9 mouse cellular contexts compared by ENCODE assay signal in the genomic region with DNA sequence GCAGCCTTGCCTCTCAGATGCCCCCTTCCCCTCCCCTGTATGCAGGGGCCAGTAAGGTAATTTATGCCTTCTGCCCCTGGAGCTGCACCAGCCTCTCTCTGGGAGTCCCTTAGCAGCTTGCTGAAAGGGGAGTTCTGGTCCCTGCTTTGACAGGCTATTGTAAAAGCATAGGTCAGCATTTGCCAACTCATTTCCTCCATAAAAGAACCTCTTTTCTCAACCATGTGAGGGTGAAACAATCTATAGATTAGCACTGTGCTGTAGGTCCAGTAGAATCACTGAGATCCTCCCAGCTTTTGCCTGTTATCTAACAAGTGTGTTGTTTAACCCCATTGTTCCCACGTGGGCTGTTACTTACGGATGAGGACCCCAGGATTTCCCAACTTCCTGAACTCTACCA. TPM values are rescaled to one million over a fixed set of nuclear protein-coding genes. Genes with fewer than 3 reads are reported as not detected.
A peak's percentile ranks its signal among the peaks of the same experiment; 100 is the strongest.
DNase-seq lines count a peak whose midpoint lies in the region; ATAC-seq lines count a peak whose summit lies in the region.
"Had no signal": no experiment of that assay in that cellular context is flagged by ENCODE, and none has a peak within 500 bp of the region (broad histone marks: within the 10 kb centered on the region; RNA-seq: fewer than 3 reads in every experiment).

No protein-coding gene starts in this region.

- H3K27ac ChIP-seq in heart, embryonic 13.5 days (replicated peaks): no peak overlapping the region
- H3K27ac ChIP-seq in embryonic facial prominence, embryonic 12.5 days: no peak overlapping the region
- H3K27ac ChIP-seq in hindbrain, embryonic 15.5 days (replicated peaks): peak overlapping the region; percentile 98; the same call in 1 of the 2 replicates
- H3K27ac ChIP-seq in midbrain, embryonic 16.5 days (ENCODE audit: low read length): peak overlapping the region; percentile 96

- H3K9me3 ChIP-seq in heart, embryonic 13.5 days: no peaks in the 10 kb centered on the region
- H3K9me3 ChIP-seq in embryonic facial prominence, embryonic 12.5 days: no peaks in the 10 kb centered on the region
- no peaks in the 10 kb centered on the region for H3K9me3 ChIP-seq in hindbrain, embryonic 15.5 days
- H3K9me3 ChIP-seq in midbrain, embryonic 16.5 days (replicated peaks; ENCODE audit: control insufficient read depth, low read length, poor library complexity, severe bottlenecking): no peaks in the 10 kb centered on the region
- H3K9me3 ChIP-seq: megakaryocyte, embryonic 14.5 days had no signal

- peak overlapping the region; percentile 97 for H3K4me2 ChIP-seq in heart, embryonic 13.5 days
- peak overlapping the region; percentile 99; the same call in 1 of the 2 replicates for H3K4me2 ChIP-seq in embryonic facial prominence, embryonic 12.5 days (replicated peaks)
- peak overlapping the region; percentile 98 for H3K4me2 ChIP-seq in hindbrain, embryonic 15.5 days
- H3K4me2 ChIP-seq in midbrain, embryonic 16.5 days (ENCODE audit: low read length): peak overlapping the region; percentile 92

- intact Hi-C loops in heart, postnatal 10 days (cut with DNase I): loop anchor here (5.0 to 10.0 kb wide), 2 partner anchors 247 to 299 kb away; no protein-coding TSS in a partner anchor

- no peak for DNase-seq in heart, postnatal 10 days
- no peak for DNase-seq in gastrocnemius, postnatal 25 days
- no peak for DNase-seq in cerebellum, adult 11-12 months

- 58% methylated on average over 2 of the region's 2 CpGs for WGBS in heart, embryonic 13.5 days
- 38% methylated on average over 2 of the region's 2 CpGs for WGBS in embryonic facial prominence, embryonic 12.5 days
- WGBS in hindbrain, embryonic 15.5 days: 20% methylated on average over 2 of the region's 2 CpGs
- 39% methylated on average over 2 of the region's 2 CpGs for WGBS in midbrain, embryonic 16.5 days

- peaks cover 18% of the 10 kb centered on the region for H3K4me1 ChIP-seq in heart, embryonic 13.5 days
- peaks cover 16% of the 10 kb centered on the region for H3K4me1 ChIP-seq in embryonic facial prominence, embryonic 12.5 days
- H3K4me1 ChIP-seq in hindbrain, embryonic 15.5 days (replicated peaks): peaks cover 39% of the 10 kb centered on the region
- peaks cover 26% of the 10 kb centered on the region for H3K4me1 ChIP-seq in midbrain, embryonic 16.5 days (ENCODE audit: control insufficient read depth, insufficient read depth, low read length)

- peaks cover 26% of the 10 kb centered on the region for H3K27me3 ChIP-seq in heart, embryonic 13.5 days (replicated peaks)
- peaks cover 47% of the 10 kb centered on the region for H3K27me3 ChIP-seq in embryonic facial prominence, embryonic 12.5 days
- no peaks in the 10 kb centered on the region for H3K27me3 ChIP-seq in hindbrain, embryonic 15.5 days
- no peaks in the 10 kb centered on the region for H3K27me3 ChIP-seq in midbrain, embryonic 16.5 days (ENCODE audit: control insufficient read depth, insufficient read depth, low read depth, low read length)

- no peak overlapping the region for H3K9ac ChIP-seq in heart, embryonic 13.5 days
- no peak overlapping the region for H3K9ac ChIP-seq in embryonic facial prominence, embryonic 12.5 days
- peak overlapping the region; percentile 99 for H3K9ac ChIP-seq in hindbrain, embryonic 15.5 days
- H3K9ac ChIP-seq in midbrain, embryonic 16.5 days (ENCODE audit: low read depth, low read length): peak overlapping the region; percentile 97

- H3K4me3 ChIP-seq in heart, embryonic 13.5 days: 0 out of 2 replicates have a peak overlapping the region, but pooled peaks have one; percentile 71
- H3K4me3 ChIP-seq in embryonic facial prominence, embryonic 12.5 days: peak overlapping the region; percentile 63; the same call in 1 of the 2 replicates
- peak overlapping the region; percentile 84 for H3K4me3 ChIP-seq in hindbrain, embryonic 15.5 days
- peak overlapping the region; percentile 88 for H3K4me3 ChIP-seq in midbrain, embryonic 16.5 days (ENCODE audit: low read depth, low read length)

- no peaks in the 10 kb centered on the region for H3K36me3 ChIP-seq in heart, embryonic 13.5 days
- no peaks in the 10 kb centered on the region for H3K36me3 ChIP-seq in embryonic facial prominence, embryonic 12.5 days
- peaks cover 5% of the 10 kb centered on the region; the same call in 1 of the 2 replicates for H3K36me3 ChIP-seq in hindbrain, embryonic 15.5 days
- H3K36me3 ChIP-seq in midbrain, embryonic 16.5 days (ENCODE audit: control insufficient read depth, insufficient read depth, low read length): no peaks in the 10 kb centered on the region

- ATAC-seq in heart, embryonic 13.5 days (ENCODE audit: extremely low read depth, insufficient number of reproducible peaks, low FRiP score, low TSS enrichment): no peak
- ATAC-seq in embryonic facial prominence, embryonic 12.5 days (ENCODE audit: insufficient number of reproducible peaks, insufficient read depth, low FRiP score, low TSS enrichment): no peak
- ATAC-seq in hindbrain, embryonic 15.5 days (ENCODE audit: low FRiP score, low read depth): no peak
- ATAC-seq in midbrain, embryonic 16.5 days: no peak
- ATAC-seq in megakaryocyte-erythroid progenitor cell, adult 5-6 weeks (replicated peaks; ENCODE audit: low FRiP score, low TSS enrichment, poor library complexity, severe bottlenecking): no peak

RNA-seq across cellular contexts. Expression of gene Lrrc4, which starts 2.5 kb away (rescaled TPM):
- polyA plus RNA-seq in heart, embryonic 13.5 days (2015; fragmentation: Nextera tagmentation; extraction: Ambion mirVana): 0.40 and 0.41 TPM in 2 replicates
- total RNA-seq in heart, postnatal 10 days (2021): under 1 TPM; 0.42 to 0.43 TPM
- polyA plus RNA-seq in embryonic facial prominence, embryonic 12.5 days (2016; fragmentation: Nextera tagmentation; extraction: Ambion mirVana): 0.71 and 0.87 TPM in 2 replicates
- 6.8 and 7.1 TPM in 2 replicates for polyA plus RNA-seq in hindbrain, embryonic 15.5 days (2015; fragmentation: Nextera tagmentation; extraction: Ambion mirVana)
- polyA plus RNA-seq in midbrain, embryonic 16.5 days (2015; fragmentation: Nextera tagmentation; extraction: Ambion mirVana): 6.7 and 6.8 TPM in 2 replicates
- under 1 TPM; 0.19 to 0.49 TPM for total RNA-seq in gastrocnemius, postnatal 25 days (2021)
- total RNA-seq in megakaryocyte-erythroid progenitor cell, adult 5-6 weeks (2014; fragmentation: Nextera tagmentation): not detected in 2 replicates
- total RNA-seq in megakaryocyte-erythroid progenitor cell, adult 5-6 weeks (2017): 0.05 TPM in 1 of 2 replicates, not detected in the other

Comparison
In these comparisons a context has a peak if more than half of its experiments do, and no peak if none do; other contexts are left out.
1. H3K27ac ChIP-seq: peak in hindbrain, embryonic 15.5 days (single experiment) and midbrain, embryonic 16.5 days (single experiment); none in heart, embryonic 13.5 days (single experiment) and embryonic facial prominence, embryonic 12.5 days (single experiment).
2. H3K9ac ChIP-seq: peak in hindbrain, embryonic 15.5 days (single experiment) and midbrain, embryonic 16.5 days (single experiment); none in heart, embryonic 13.5 days (single experiment) and embryonic facial prominence, embryonic 12.5 days (single experiment).
3. Peak in every context shown above with its lines, with median percentiles within 50 percentile points of each other: H3K4me2 ChIP-seq and H3K4me3 ChIP-seq.